Comparison of ENCODE assay signal across 8 mouse cellular contexts in genomic region chr1:180642228-180642564, GRCm38 (mm10). TPM values are rescaled to one million over a fixed set of nuclear protein-coding genes. Genes with fewer than 3 reads are reported as not detected.
DNase-seq lines count a peak whose midpoint lies in the region; ATAC-seq and TF ChIP-seq lines count a peak whose summit lies in the region.

No protein-coding gene starts in this region.

- no peaks in the 10 kb centered on the region for H3K27me3 ChIP-seq in erythroblast, embryonic 14.5 days (ENCODE audit: control insufficient read depth)
- H3K27me3 ChIP-seq in C2C12 (ENCODE audit: control insufficient read depth, insufficient read depth, insufficient read length) = no peaks in the 10 kb centered on the region
- H3K27me3 ChIP-seq in forebrain, embryonic 14.5 days (replicated peaks; ENCODE audit: control insufficient read depth, insufficient read depth, low read length) = no peaks in the 10 kb centered on the region

- 86% methylated on average over 8 of the region's 8 CpGs for WGBS in forebrain, embryonic 14.5 days
- 50% methylated on average over 8 of the region's 8 CpGs for WGBS in macrophage (ENCODE audit: missing documents)

- H3K36me3 ChIP-seq in erythroblast, embryonic 14.5 days (ENCODE audit: control insufficient read depth) = peaks cover 34% of the 10 kb centered on the region
- H3K36me3 ChIP-seq in C2C12 (ENCODE audit: control insufficient read depth, insufficient read depth) = peaks cover 9% of the 10 kb centered on the region
- H3K36me3 ChIP-seq in forebrain, embryonic 14.5 days (ENCODE audit: control insufficient read depth, insufficient read depth, low read length) = 0 out of 2 replicates have a peak, but pooled peaks cover 4% of the 10 kb centered on the region
- no peaks in the 10 kb centered on the region for H3K36me3 ChIP-seq in macrophage (ENCODE audit: inconsistent target)

- H3K79me2 ChIP-seq in C2C12 (ENCODE audit: control insufficient read depth, insufficient read depth) = peaks cover 72% of the 10 kb centered on the region
- peaks cover 56% of the 10 kb centered on the region for H3K79me2 ChIP-seq in macrophage (ENCODE audit: inconsistent target)

- intact Hi-C loops in left cerebral cortex, postnatal 25 days (cut with DNase I) = loop anchor here (5.0 kb wide), 1 partner anchor 75 kb away; no protein-coding TSS in a partner anchor

- H3K9ac ChIP-seq in forebrain, embryonic 14.5 days (ENCODE audit: low read length) = peak overlapping the region; percentile 98

- ATAC-seq in erythroblast, adult 5-6 weeks (replicated peaks; ENCODE audit: low FRiP score, poor library complexity, severe bottlenecking) = no peak
- no peak for ATAC-seq in forebrain, embryonic 14.5 days

- no peaks in the 10 kb centered on the region for H3K9me3 ChIP-seq in erythroblast, embryonic 14.5 days (ENCODE audit: control insufficient read depth, low read length)
- no peaks in the 10 kb centered on the region for H3K9me3 ChIP-seq in forebrain, embryonic 14.5 days (replicated peaks; ENCODE audit: control insufficient read depth, low read length)

- H3ac ChIP-seq in C2C12 (ENCODE audit: control insufficient read depth, insufficient read length, low read depth) = peak overlapping the region; percentile 96

- TF ChIP-seq CTCF in C2C12 (IDR thresholded peaks at IDR 0.05; ENCODE audit: control insufficient read depth, insufficient read depth, insufficient read length) = no peak

- H3K27ac ChIP-seq in forebrain, embryonic 14.5 days (ENCODE audit: low read depth, low read length) = no peak overlapping the region
- no peak overlapping the region for H3K27ac ChIP-seq in macrophage

- DNase-seq in forebrain, embryonic 14.5 days (ENCODE audit: low spot score) = peak; percentile 3
- DNase-seq in left cerebral cortex, postnatal 25 days (ENCODE audit: low spot score in 2 of 2) = no peak
- DNase-seq in left cerebral cortex, adult 8-10 months (ENCODE audit: low spot score in 2 of 2) = no peak
- DNase-seq in heart, adult 9 months (ENCODE audit: low spot score in 2 of 2) = no peak

- H3K4me1 ChIP-seq in erythroblast, embryonic 14.5 days (ENCODE audit: control insufficient read depth) = peaks cover 45% of the 10 kb centered on the region
- H3K4me1 ChIP-seq in forebrain, embryonic 14.5 days (ENCODE audit: control insufficient read depth, insufficient read depth, low read length) = peaks cover 8% of the 10 kb centered on the region

- peak overlapping the region; percentile 84 for H3K4me2 ChIP-seq in forebrain, embryonic 14.5 days (ENCODE audit: low read length)

- H3K79me3 ChIP-seq in C2C12 (ENCODE audit: low read depth) = peaks cover 50% of the 10 kb centered on the region

- H3K4me3 ChIP-seq in erythroblast, embryonic 14.5 days (replicated peaks) = peak overlapping the region; percentile 79
- H3K4me3 ChIP-seq in C2C12 (ENCODE audit: insufficient read depth, poor library complexity, severe bottlenecking) (peak overlapping the region; percentile 79), macrophage (ENCODE audit: inconsistent target) (peak overlapping the region; percentile 72)
- H3K4me3 ChIP-seq in forebrain, embryonic 14.5 days (ENCODE audit: low read depth, low read length) = peak overlapping the region; percentile 95

TF ChIP-seq in C2C12, 6 proteins besides CTCF, POLR2A, EP300 and RAD21:
- no peak for TF ChIP-seq MYOD1 (IDR thresholded peaks at IDR 0.05; ENCODE audit: control insufficient read depth, insufficient read length, low read depth)
- TF ChIP-seq MYOG (IDR thresholded peaks at IDR 0.05; ENCODE audit: control insufficient read depth, extremely low read depth, insufficient read length) = no peak
- TF ChIP-seq USF1 (IDR thresholded peaks at IDR 0.05; ENCODE audit: low read depth) = no peak
- no peak for TF ChIP-seq CEBPB (IDR thresholded peaks at IDR 0.05; ENCODE audit: low read depth)
- no peak for TF ChIP-seq MAX (IDR thresholded peaks at IDR 0.05)
- no peak for TF ChIP-seq FOSL1 (IDR thresholded peaks at IDR 0.05; ENCODE audit: insufficient read depth, low read length, poor library complexity, severe bottlenecking)

RNA-seq across cellular contexts. Expression of gene Lin9, which starts 1.2 kb away (rescaled TPM):
- polyA plus RNA-seq in erythroblast, embryonic 14.5 days (2012) = 0.18 and 0.36 TPM in 2 replicates
- 4.4 and 15.0 TPM in 2 replicates for total RNA-seq in erythroblast, adult 5-6 weeks (2015; ENCODE audit: low replicate concordance)
- total RNA-seq in erythroblast, adult 5-6 weeks (2017; ENCODE audit: low replicate concordance) = 16.1 and 16.6 TPM in 2 replicates
- polyA plus RNA-seq in C2C12 (2012; fragmentation: generic; extraction: Trizol) (4.5 TPM), macrophage (2018) (7.8 to 13.0 TPM (median 9.6 TPM) in 3 replicates)
- 17.7 and 21.3 TPM in 2 replicates for polyA plus RNA-seq in forebrain, embryonic 14.5 days (2014; fragmentation: Nextera tagmentation; extraction: Ambion mirVana)
- total RNA-seq in macrophage (2018; cell fraction: chromatin; rRNA removed) = 10 to 100 TPM; 18.8 to 58.4 (median 31.6) TPM
- total RNA-seq in macrophage (2018; cell fraction: cytosol; rRNA removed) = 10 to 100 TPM in 4 of 26 experiments, 1 to 10 TPM in 22; 5.3 to 10.4 (median 8.3) TPM
- 10 to 100 TPM in 24 of 26 experiments, 1 to 10 TPM in 2; 9.1 to 41.2 (median 20.7) TPM for total RNA-seq in macrophage (2018; cell fraction: nucleus; rRNA removed)
- 1 to 10 TPM; 4.3 to 5.1 TPM for total RNA-seq in left cerebral cortex, postnatal 25 days (2021)
- 1 to 10 TPM; 2.9 to 4.4 (median 4.0) TPM for total RNA-seq in left cerebral cortex, adult 8-10 months (2022)

RNA-seq across cellular contexts. Expression of gene Mixl1, which starts 54.6 kb away (rescaled TPM):
- not detected in 2 replicates for polyA plus RNA-seq in erythroblast, embryonic 14.5 days (2012)
- not detected in 2 replicates for total RNA-seq in erythroblast, adult 5-6 weeks (2015; ENCODE audit: low replicate concordance)
- total RNA-seq in erythroblast, adult 5-6 weeks (2017; ENCODE audit: low replicate concordance) = 0.28 TPM in 1 of 2 replicates, not detected in the other
- polyA plus RNA-seq in C2C12 (2012; fragmentation: generic; extraction: Trizol) = not detected
- 0.14 and 0.27 TPM in 2 replicates for polyA plus RNA-seq in forebrain, embryonic 14.5 days (2014; fragmentation: Nextera tagmentation; extraction: Ambion mirVana)
- under 1 TPM in 1 of 26 experiments, not detected in 25; 0.36 TPM for total RNA-seq in macrophage (2018; cell fraction: chromatin; rRNA removed)
- under 1 TPM in 20 of 26 experiments, not detected in 6; 0.05 to 0.35 (median 0.12) TPM for total RNA-seq in macrophage (2018; cell fraction: cytosol; rRNA removed)
- total RNA-seq in macrophage (2018; cell fraction: nucleus; rRNA removed) = 1 to 10 TPM in 1 of 26 experiments, under 1 TPM in 8, not detected in 17; 0.17 to 1.3 (median 0.32) TPM
- 0.09 to 0.10 TPM in 2 of 3 replicates, not detected in the other for polyA plus RNA-seq in macrophage (2018)
- total RNA-seq in left cerebral cortex, postnatal 25 days (2021) = not detected
- total RNA-seq in left cerebral cortex, adult 8-10 months (2022) = not detected
